ENCODE assay signal across 13 mouse cellular contexts in the genomic region with DNA sequence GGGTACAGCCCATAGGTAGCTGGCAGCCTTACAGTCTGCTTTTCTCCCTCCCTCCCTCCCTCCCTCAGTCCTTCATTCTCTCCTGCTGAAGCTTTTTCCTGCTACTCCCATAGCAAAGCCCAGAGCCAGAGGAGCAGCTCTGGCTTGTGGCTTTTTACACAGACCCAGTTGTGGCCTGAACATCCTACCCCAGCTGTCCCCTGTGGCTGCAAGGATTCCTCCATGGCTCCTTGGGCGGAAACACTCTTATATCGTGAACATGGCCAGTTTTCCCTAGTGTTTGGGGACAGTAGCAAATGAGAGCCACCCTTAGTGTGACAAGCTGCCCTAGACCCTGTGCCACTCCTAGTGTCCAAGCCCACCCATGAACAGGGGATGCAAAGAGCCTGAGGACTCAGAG. TPM values are rescaled to one million over a fixed set of nuclear protein-coding genes. Genes with fewer than 3 reads are reported as not detected.
DNase-seq lines count a peak whose midpoint lies in the region; ATAC-seq lines count a peak whose summit lies in the region.
"Had no signal": no experiment of that assay in that cellular context is flagged by ENCODE, and none has a peak within 500 bp of the region (broad histone marks: within the 10 kb centered on the region; RNA-seq: fewer than 3 reads in every experiment).

No protein-coding gene starts in this region.

- peaks cover 17% of the 10 kb centered on the region; the same call in 1 of the 2 replicates for H3K27me3 ChIP-seq in heart, embryonic 11.5 days (ENCODE audit: control insufficient read depth, insufficient read depth, low read length)
- no peaks in the 10 kb centered on the region for H3K27me3 ChIP-seq in kidney, embryonic 16.5 days (ENCODE audit: insufficient read depth, low read length)
- no peaks in the 10 kb centered on the region for H3K27me3 ChIP-seq in embryonic facial prominence, embryonic 13.5 days
- no peaks in the 10 kb centered on the region for H3K27me3 ChIP-seq in limb, embryonic 13.5 days

- H3K9ac ChIP-seq in heart, embryonic 11.5 days (ENCODE audit: low read depth, low read length) = no peak overlapping the region
- 0 out of 2 replicates have a peak overlapping the region, but pooled peaks have one; percentile 15 for H3K9ac ChIP-seq in kidney, embryonic 16.5 days (replicated peaks; ENCODE audit: low read length)
- H3K9ac ChIP-seq in embryonic facial prominence, embryonic 13.5 days = peak overlapping the region; percentile 36; the same call in 1 of the 2 replicates
- H3K9ac ChIP-seq in limb, embryonic 13.5 days = peak overlapping the region; percentile 32; the same call in 1 of the 2 replicates

- no peak for DNase-seq in heart, postnatal 25 days (ENCODE audit: low spot score)
- DNase-seq in kidney, adult 8-10 months = no peak
- no peak for DNase-seq in layer of hippocampus, adult 9-11 months
- DNase-seq in thymus, postnatal 36 days = no peak
- DNase-seq: cerebellum, adult 11 months; lung, adult 2 months had no signal

- intact Hi-C loops in heart, postnatal 25 days (cut with DNase I) = loop anchor here (5.0 kb wide), 1 partner anchor 42 kb away; no protein-coding TSS in a partner anchor

- H3K9me3 ChIP-seq in heart, embryonic 11.5 days (replicated peaks; ENCODE audit: control insufficient read depth, low read length) = no peaks in the 10 kb centered on the region
- no peaks in the 10 kb centered on the region for H3K9me3 ChIP-seq in kidney, embryonic 16.5 days (ENCODE audit: low read length)
- no peaks in the 10 kb centered on the region for H3K9me3 ChIP-seq in embryonic facial prominence, embryonic 13.5 days
- H3K9me3 ChIP-seq in limb, embryonic 13.5 days = no peaks in the 10 kb centered on the region
- H3K9me3 ChIP-seq: G1E had no signal

- peaks cover 2% of the 10 kb centered on the region; the same call in 1 of the 2 replicates for H3K36me3 ChIP-seq in heart, embryonic 11.5 days (ENCODE audit: control insufficient read depth, insufficient read depth, low read length)
- H3K36me3 ChIP-seq in kidney, embryonic 16.5 days (ENCODE audit: insufficient read depth, low read length) = peaks cover 6% of the 10 kb centered on the region; the same call in 1 of the 2 replicates
- peaks cover 19% of the 10 kb centered on the region for H3K36me3 ChIP-seq in embryonic facial prominence, embryonic 13.5 days
- H3K36me3 ChIP-seq in limb, embryonic 13.5 days = peaks cover 19% of the 10 kb centered on the region
- H3K36me3 ChIP-seq: G1E had no signal

- H3K4me2 ChIP-seq in heart, embryonic 11.5 days = no peak overlapping the region
- H3K4me2 ChIP-seq in kidney, embryonic 16.5 days (replicated peaks; ENCODE audit: low read depth, low read length) = no peak overlapping the region
- 0 out of 2 replicates have a peak overlapping the region, but pooled peaks have one; percentile 5 for H3K4me2 ChIP-seq in embryonic facial prominence, embryonic 13.5 days
- no peak overlapping the region for H3K4me2 ChIP-seq in limb, embryonic 13.5 days (replicated peaks)
- H3K4me2 ChIP-seq: midbrain, embryonic 11.5 days had no signal

- ATAC-seq in heart, embryonic 11.5 days (replicated peaks; ENCODE audit: insufficient number of reproducible peaks, low FRiP score, low TSS enrichment) = no peak
- ATAC-seq in kidney, embryonic 16.5 days (ENCODE audit: low FRiP score, low TSS enrichment) = no peak
- no peak for ATAC-seq in embryonic facial prominence, embryonic 13.5 days (ENCODE audit: insufficient number of reproducible peaks, insufficient read depth, low FRiP score, low TSS enrichment, low read depth)
- no peak; the same call in 1 of the 2 replicates for ATAC-seq in limb, embryonic 13.5 days (ENCODE audit: low FRiP score, low read depth)
- ATAC-seq: hindbrain, embryonic 16.5 days had no signal

- no peak overlapping the region for H3K4me3 ChIP-seq in heart, embryonic 11.5 days (ENCODE audit: low read depth, low read length)
- H3K4me3 ChIP-seq in kidney, embryonic 16.5 days (ENCODE audit: low read length) = no peak overlapping the region
- H3K4me3 ChIP-seq in embryonic facial prominence, embryonic 13.5 days = no peak overlapping the region
- H3K4me3 ChIP-seq in limb, embryonic 13.5 days = no peak overlapping the region

- H3K4me1 ChIP-seq in heart, embryonic 11.5 days (ENCODE audit: control insufficient read depth, insufficient read depth, low read length) = peaks cover 36% of the 10 kb centered on the region
- peaks cover 44% of the 10 kb centered on the region for H3K4me1 ChIP-seq in kidney, embryonic 16.5 days (ENCODE audit: insufficient read depth, low read length)
- peaks cover 71% of the 10 kb centered on the region for H3K4me1 ChIP-seq in embryonic facial prominence, embryonic 13.5 days
- peaks cover 79% of the 10 kb centered on the region for H3K4me1 ChIP-seq in limb, embryonic 13.5 days

- H3K27ac ChIP-seq in heart, embryonic 11.5 days (ENCODE audit: low read depth, low read length) = peak overlapping the region; percentile 58
- H3K27ac ChIP-seq in kidney, embryonic 16.5 days (ENCODE audit: low read length) = peak overlapping the region; percentile 39
- peak overlapping the region; percentile 80 for H3K27ac ChIP-seq in embryonic facial prominence, embryonic 13.5 days
- H3K27ac ChIP-seq in limb, embryonic 13.5 days = peak overlapping the region; percentile 80

- WGBS in heart, embryonic 11.5 days (ENCODE audit: insufficient replicate concordance) = 85% methylated on average over 2 of the region's 2 CpGs
- 93% methylated on average over 2 of the region's 2 CpGs for WGBS in kidney, embryonic 16.5 days
- WGBS in embryonic facial prominence, embryonic 13.5 days = 64% methylated on average over 2 of the region's 2 CpGs
- 63% methylated on average over 2 of the region's 2 CpGs for WGBS in limb, embryonic 13.5 days

RNA-seq across cellular contexts. Expression of gene Rxra, which starts 58.6 kb away (rescaled TPM):
- 4.2 and 5.2 TPM in 2 replicates for polyA plus RNA-seq in heart, embryonic 11.5 days (2014; fragmentation: Nextera tagmentation; extraction: Ambion mirVana)
- total RNA-seq in heart, postnatal 25 days (2021) = 10 to 100 TPM; 41.5 to 45.9 TPM
- polyA plus RNA-seq in kidney, embryonic 16.5 days (2015; fragmentation: Nextera tagmentation; extraction: Ambion mirVana) = 11.0 and 11.6 TPM in 2 replicates
- 16.7 and 18.7 TPM in 2 replicates for polyA plus RNA-seq in embryonic facial prominence, embryonic 13.5 days (2015; fragmentation: Nextera tagmentation; extraction: Ambion mirVana)
- 17.1 and 17.6 TPM in 2 replicates for polyA plus RNA-seq in limb, embryonic 13.5 days (2015; fragmentation: Nextera tagmentation; extraction: Ambion mirVana)
- polyA plus RNA-seq: G1E had no signal
